Mouse (Mus musculus) embryonic fibroblast, embryonic 13.5 days (primary cell): ENCODE results near the gene Snrpd3.

ENCODE experiments used
- CTCF ChIP-seq: IDR thresholded peaks from 2 replicates; pipeline ENCODE4 v1.5.1; 2011; ENCODE audit warnings: mild to moderate bottlenecking, control low read depth, low read length, moderate library complexity, borderline replicate concordance; ENCODE audit not compliant: insufficient read depth
- POLR2A ChIP-seq: IDR thresholded peaks from 2 replicates; pipeline ENCODE4 v1.6.1; 2011; ENCODE audit warnings: low read depth, mild to moderate bottlenecking, control low read depth, low read length, moderate library complexity

GRCm38 (mm10) chr10:75547901-75548300 is 30.6 kb downstream of the Snrpd3 start:
- TF ChIP-seq POLR2A (no peak), CTCF (no peak)
